Mouse (Mus musculus): ENCODE measurements at regions not wholly inside any gene's neighbourhood (a gene's known extent, or its start where the extent isn't known, plus 50 kb on each side); places are given as distances from the start of the nearest gene placed in this dataset.
"Not testable (repeated sequence)": the region's sequence is repeated elsewhere in the genome, so short reads cannot be mapped to it uniquely, and the experiment has no call there.

- not testable (repeated sequence) for H3K4me1 ChIP-seq; H3K36me3 ChIP-seq (replicated peaks); H3K9me3 ChIP-seq; H3K27ac ChIP-seq (replicated peaks); DNase-seq (ENCODE audit: low spot score); H3K27me3 ChIP-seq (replicated peaks; ENCODE audit: low read depth, poor library complexity, severe bottlenecking); H3K4me3 ChIP-seq
- 88% methylated on average over 5 of the region's 5 CpGs for WGBS
These were observed 711.6 kb downstream of the Crisp4 start for GRCm38 (mm10) chr1:17434064-17434463.

GRCm38 (mm10) chr1:17415958-17416357, 729.7 kb downstream of the Crisp4 start:
- no peak overlapping the region for H3K27ac ChIP-seq (replicated peaks)
- 40% methylated on average over 3 of the region's 3 CpGs for WGBS
- H3K9me3 ChIP-seq = no peaks in the 10 kb centered on the region
- no peak overlapping the region for H3K4me3 ChIP-seq
- H3K36me3 ChIP-seq (replicated peaks) = no peaks in the 10 kb centered on the region
- H3K4me1 ChIP-seq = peaks cover 11% of the 10 kb centered on the region
- DNase-seq (ENCODE audit: low spot score) = no peak
- H3K27me3 ChIP-seq (replicated peaks; ENCODE audit: low read depth, poor library complexity, severe bottlenecking) = no peaks in the 10 kb centered on the region

DNA sequence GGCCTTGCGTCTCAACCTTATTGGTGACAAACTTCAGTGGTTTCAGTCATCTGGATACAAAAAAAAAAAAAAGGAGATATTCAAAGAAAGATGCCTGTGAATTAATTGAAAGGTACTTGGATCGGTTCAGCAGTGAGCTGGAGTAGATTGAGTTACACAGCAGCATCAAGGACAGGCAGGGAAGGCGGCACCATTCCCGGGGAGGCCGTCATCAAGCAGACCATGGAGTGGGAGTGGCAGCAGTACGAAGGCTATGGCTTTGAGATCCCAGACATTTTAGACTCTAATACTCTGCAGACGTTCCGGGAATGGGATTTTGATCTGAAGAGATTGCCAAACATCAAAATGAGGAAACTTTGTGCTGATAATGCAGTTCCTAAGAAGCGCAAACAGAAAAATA, 750.8 kb downstream of the Crisp4 start:
- Histone ChIP-seq H3K27me3 (replicated peaks; ENCODE audit: low read depth, poor library complexity, severe bottlenecking) (no peaks in the 10 kb centered on the region), H3K9me3 (no peaks in the 10 kb centered on the region), H3K4me1 (no peaks in the 10 kb centered on the region), H3K4me3 (no peak overlapping the region), H3K36me3 (replicated peaks) (no peaks in the 10 kb centered on the region), H3K27ac (replicated peaks) (no peak overlapping the region)
- WGBS = 85% methylated on average over 9 of the region's 9 CpGs
- no peak for DNase-seq (ENCODE audit: low spot score)

- 91% methylated on average over 2 of the region's 2 CpGs for WGBS
- Histone ChIP-seq H3K27ac (replicated peaks) (no peak overlapping the region), H3K4me3 (no peak overlapping the region), H3K36me3 (replicated peaks) (no peaks in the 10 kb centered on the region), H3K4me1 (no peaks in the 10 kb centered on the region), H3K9me3 (no peaks in the 10 kb centered on the region), H3K27me3 (replicated peaks; ENCODE audit: low read depth, poor library complexity, severe bottlenecking) (no peaks in the 10 kb centered on the region)
- DNase-seq (ENCODE audit: low spot score) = no peak
These were observed 753.4 kb downstream of the Crisp4 start for GRCm38 (mm10) chr1:17392114-17392819.

- Histone ChIP-seq H3K4me1 (no peaks in the 10 kb centered on the region), H3K36me3 (replicated peaks) (no peaks in the 10 kb centered on the region), H3K27ac (replicated peaks) (no peak overlapping the region), H3K4me3 (no peak overlapping the region), H3K9me3 (no peaks in the 10 kb centered on the region), H3K27me3 (replicated peaks; ENCODE audit: low read depth, poor library complexity, severe bottlenecking) (no peaks in the 10 kb centered on the region)
- 79% methylated on average over 2 of the region's 2 CpGs for WGBS
- no peak for DNase-seq (ENCODE audit: low spot score)
These were observed 768.1 kb downstream of the Crisp4 start for GRCm38 (mm10) chr1:17377562-17377961.

DNA sequence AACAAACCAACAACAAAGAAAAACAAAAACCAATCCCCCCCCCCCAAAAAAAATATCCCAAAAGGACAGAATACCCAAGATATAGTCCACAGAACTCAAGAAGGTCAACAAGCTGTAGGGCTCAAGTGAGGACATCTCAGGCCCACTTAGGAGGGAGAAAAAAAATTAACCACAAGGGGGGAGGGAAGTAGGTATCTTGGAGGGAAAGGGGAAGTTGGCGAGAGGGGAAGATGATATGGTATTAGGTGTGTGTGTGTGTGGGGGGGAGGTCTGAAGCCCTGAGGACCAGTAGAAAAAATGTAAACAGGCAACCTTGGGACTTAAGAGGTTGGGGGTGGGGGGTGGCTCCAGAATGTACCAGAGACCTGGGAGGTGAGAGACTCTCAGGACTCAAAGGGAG, 797.4 kb downstream of the Crisp4 start:
- H3K27me3 ChIP-seq (replicated peaks; ENCODE audit: low read depth, poor library complexity, severe bottlenecking) = no peaks in the 10 kb centered on the region
- no peaks in the 10 kb centered on the region for H3K36me3 ChIP-seq (replicated peaks)
- H3K9me3 ChIP-seq = no peaks in the 10 kb centered on the region
- no peak overlapping the region for H3K27ac ChIP-seq (replicated peaks)
- no peak overlapping the region for H3K4me3 ChIP-seq
- WGBS = 83% methylated on average over 1 of the region's 1 CpGs
- H3K4me1 ChIP-seq = no peaks in the 10 kb centered on the region
- DNase-seq (ENCODE audit: low spot score) = no peak

GRCm38 (mm10) chr1:17337827-17338226, 807.9 kb downstream of the Crisp4 start:
- H3K4me3 ChIP-seq = no peak overlapping the region
- H3K27ac ChIP-seq (replicated peaks) = no peak overlapping the region
- DNase-seq (ENCODE audit: low spot score) = no peak
- H3K27me3 ChIP-seq (replicated peaks; ENCODE audit: low read depth, poor library complexity, severe bottlenecking) = no peaks in the 10 kb centered on the region
- no peaks in the 10 kb centered on the region for H3K36me3 ChIP-seq (replicated peaks)
- no peaks in the 10 kb centered on the region for H3K9me3 ChIP-seq
- no peaks in the 10 kb centered on the region for H3K4me1 ChIP-seq

GRCm38 (mm10) chr1:17311392-17311791, 834.3 kb downstream of the Crisp4 start:
- H3K36me3 ChIP-seq (replicated peaks); H3K4me1 ChIP-seq; H3K4me3 ChIP-seq; H3K9me3 ChIP-seq; DNase-seq (ENCODE audit: low spot score); H3K27me3 ChIP-seq (replicated peaks; ENCODE audit: low read depth, poor library complexity, severe bottlenecking); H3K27ac ChIP-seq (replicated peaks): not testable (repeated sequence)
- 95% methylated on average over 1 of the region's 1 CpGs for WGBS

DNA sequence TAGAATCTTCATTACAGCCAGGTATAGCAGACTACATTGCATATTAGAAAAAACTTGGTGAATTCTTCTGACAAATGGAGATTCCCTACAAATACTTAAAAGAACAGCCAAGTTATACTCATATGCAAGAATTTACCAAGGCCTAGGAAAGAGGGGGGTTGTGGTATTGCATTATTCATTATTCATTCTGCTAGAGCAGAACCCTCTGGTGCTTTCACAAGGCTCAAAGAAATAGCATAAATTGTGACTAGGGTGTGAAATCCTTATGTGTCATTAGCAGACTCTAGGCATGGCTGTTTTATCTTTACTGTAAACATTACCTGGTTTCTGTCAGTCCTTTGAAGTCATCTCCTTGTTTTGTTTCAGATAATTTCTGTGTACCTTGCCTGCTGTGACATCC, 835.8 kb downstream of the Crisp4 start:
- H3K9me3 ChIP-seq; H3K27ac ChIP-seq (replicated peaks); H3K4me1 ChIP-seq; H3K27me3 ChIP-seq (replicated peaks; ENCODE audit: low read depth, poor library complexity, severe bottlenecking); DNase-seq (ENCODE audit: low spot score); H3K4me3 ChIP-seq; H3K36me3 ChIP-seq (replicated peaks): not testable (repeated sequence)
